Mouse (Mus musculus): ENCODE measurements around the gene Adora1. TPM values are rescaled to one million over a fixed set of nuclear protein-coding genes. Genes with fewer than 3 reads are reported as not detected.

Adora1 gene
- polyA plus RNA-seq, 1 experiment: 4.5 TPM

DNA sequence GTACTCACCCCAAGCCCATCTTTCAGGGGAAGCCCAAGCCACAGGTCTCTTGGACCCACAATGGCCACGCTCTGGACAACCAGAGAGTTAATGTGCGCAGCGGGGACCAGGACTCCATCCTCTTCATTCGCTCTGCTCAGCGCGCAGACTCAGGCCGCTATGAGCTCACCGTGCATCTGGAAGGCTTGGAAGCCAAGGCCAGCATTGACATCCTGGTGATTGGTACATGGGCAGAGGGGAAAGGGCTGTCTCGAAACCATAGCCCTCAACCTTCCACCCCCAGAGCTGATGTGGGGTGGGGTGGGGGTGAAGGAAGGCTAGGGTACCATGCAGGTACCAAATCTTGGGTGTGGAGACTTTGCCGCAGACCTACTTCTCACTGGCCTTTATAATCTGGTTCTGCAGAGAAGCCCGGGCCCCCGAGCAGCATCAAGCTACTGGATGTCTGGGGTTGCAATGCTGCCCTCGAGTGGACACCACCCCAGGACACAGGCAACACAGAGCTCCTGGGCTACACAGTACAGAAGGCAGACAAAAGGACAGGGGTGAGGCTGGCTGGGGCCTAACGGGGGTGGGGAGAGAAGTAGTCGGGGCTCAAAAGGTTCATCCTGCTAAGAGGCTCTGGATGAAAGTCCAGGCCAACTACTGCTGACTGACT lies 37.8 kb downstream of the Adora1 start:
- no peaks in the 10 kb centered on the region for H3K79me2 ChIP-seq (ENCODE audit: control insufficient read depth, insufficient read depth)
- H3K4me2 ChIP-seq (ENCODE audit: low read depth): peak overlapping the region; percentile 70
- peaks cover 9% of the 10 kb centered on the region for H3K36me3 ChIP-seq (ENCODE audit: control insufficient read depth, insufficient read depth)
- H3ac ChIP-seq (ENCODE audit: control insufficient read depth, insufficient read length): no peak overlapping the region
- peak overlapping the region; percentile 63 for H3K4me3 ChIP-seq
- no peaks in the 10 kb centered on the region for H3K27me3 ChIP-seq (ENCODE audit: control insufficient read depth, insufficient read depth, insufficient read length)
- TF ChIP-seq MAX (IDR thresholded peaks at IDR 0.05; ENCODE audit: low read depth): no peak
- peak; percentile 54 for TF ChIP-seq POLR2A (IDR thresholded peaks at IDR 0.05; ENCODE audit: insufficient read length, low read depth)
- TF ChIP-seq POLR2AphosphoS2 (IDR thresholded peaks at IDR 0.05; ENCODE audit: insufficient read length, low read depth): peak; percentile 86
- TF ChIP-seq TCF12 (IDR thresholded peaks at IDR 0.05; ENCODE audit: insufficient read depth, poor library complexity, severe bottlenecking): no peak
- no peak for TF ChIP-seq TCF3 (IDR thresholded peaks at IDR 0.05; ENCODE audit: insufficient read length, low read depth)
- TF ChIP-seq MYOG (IDR thresholded peaks at IDR 0.05; ENCODE audit: control insufficient read depth in 1 of 3, insufficient read depth in 1 of 3, insufficient read length in 2 of 3, low read depth in 2 of 3): no peak
- no peak for TF ChIP-seq E2F4 (IDR thresholded peaks at IDR 0.05; ENCODE audit: insufficient read depth)
- TF ChIP-seq MYOD1 (IDR thresholded peaks at IDR 0.05; ENCODE audit: control insufficient read depth in 1 of 3, insufficient read length in 2 of 3, low read depth in 2 of 3): no peak

DNA sequence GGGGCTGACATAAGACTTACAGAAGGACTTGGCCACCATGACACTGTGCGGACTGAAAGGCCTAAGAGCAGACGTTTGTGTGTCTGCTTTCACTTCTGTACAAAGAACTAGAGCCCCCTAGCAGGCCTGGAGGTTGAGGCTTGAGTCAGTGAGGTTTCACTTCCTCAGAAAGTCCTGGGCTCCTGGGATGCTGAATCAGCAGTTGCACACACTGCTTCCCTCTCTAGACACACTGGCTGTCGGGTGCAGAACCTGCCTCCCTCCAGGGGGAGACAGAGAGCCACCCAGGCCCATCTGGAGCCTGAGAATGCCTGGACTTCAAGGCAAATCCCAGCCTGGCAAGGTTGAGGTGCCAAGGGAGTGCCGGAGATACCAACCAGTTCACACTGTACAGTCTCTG lies 38.8 kb downstream of the Adora1 start:
- Histone ChIP-seq H3K79me2 (ENCODE audit: control insufficient read depth, insufficient read depth) (no peaks in the 10 kb centered on the region), H3K36me3 (ENCODE audit: control insufficient read depth, insufficient read depth) (peaks cover 9% of the 10 kb centered on the region), H3K4me2 (ENCODE audit: low read depth) (peak overlapping the region; percentile 70), H3K27me3 (ENCODE audit: control insufficient read depth, insufficient read depth, insufficient read length) (no peaks in the 10 kb centered on the region), H3ac (ENCODE audit: control insufficient read depth, insufficient read length) (no peak overlapping the region), H3K4me3 (peak overlapping the region; percentile 63)
- TF ChIP-seq POLR2A (IDR thresholded peaks at IDR 0.05; ENCODE audit: insufficient read length, low read depth): peak; percentile 45
- TF ChIP-seq MYOD1 (IDR thresholded peaks at IDR 0.05; ENCODE audit: control insufficient read depth in 1 of 3, insufficient read length in 2 of 3, low read depth in 2 of 3): peak in 1 of 3 experiments; percentile 12
- TF ChIP-seq USF1 (IDR thresholded peaks at IDR 0.05; ENCODE audit: low read depth): no peak
- no peak for TF ChIP-seq TCF3 (IDR thresholded peaks at IDR 0.05; ENCODE audit: insufficient read length, low read depth)
- no peak for TF ChIP-seq TCF12 (IDR thresholded peaks at IDR 0.05; ENCODE audit: insufficient read depth, poor library complexity, severe bottlenecking)
- no peak for TF ChIP-seq MYOG (IDR thresholded peaks at IDR 0.05; ENCODE audit: control insufficient read depth in 1 of 3, insufficient read depth in 1 of 3, insufficient read length in 2 of 3, low read depth in 2 of 3)
- TF ChIP-seq POLR2AphosphoS2 (IDR thresholded peaks at IDR 0.05; ENCODE audit: insufficient read length, low read depth): no peak
- no peak for TF ChIP-seq MAX (IDR thresholded peaks at IDR 0.05; ENCODE audit: low read depth)
- no peak for TF ChIP-seq E2F4 (IDR thresholded peaks at IDR 0.05; ENCODE audit: insufficient read depth)

DNA sequence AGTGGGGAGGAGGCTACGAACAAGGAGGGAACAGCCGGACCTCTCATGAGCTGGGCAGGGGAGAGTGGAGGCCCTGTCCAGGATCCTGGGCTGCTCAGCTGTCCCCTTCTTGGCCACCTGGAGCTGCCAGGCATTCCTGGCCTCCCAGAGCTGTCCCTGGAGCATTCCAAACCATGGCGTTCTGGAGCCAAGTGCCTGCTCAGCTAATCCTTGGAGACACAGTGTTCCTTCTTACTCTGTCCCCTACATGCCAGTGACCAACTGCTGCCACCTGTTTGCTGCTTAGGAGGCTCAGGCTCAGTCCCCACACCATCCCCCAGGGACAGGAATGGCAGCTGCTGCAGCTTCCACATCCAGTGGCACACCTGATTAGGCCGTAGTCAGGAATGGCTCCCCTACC lies 39.3 kb downstream of the Adora1 start:
- TF ChIP-seq CEBPB (IDR thresholded peaks at IDR 0.05; ENCODE audit: insufficient read depth, poor library complexity, severe bottlenecking) (no peak), MAX (IDR thresholded peaks at IDR 0.05; ENCODE audit: low read depth) (no peak), E2F4 (IDR thresholded peaks at IDR 0.05; ENCODE audit: insufficient read depth) (no peak), SRF (IDR thresholded peaks at IDR 0.05; ENCODE audit: control insufficient read depth, insufficient read length, low read depth) (no peak), POLR2A (IDR thresholded peaks at IDR 0.05; ENCODE audit: insufficient read length, low read depth) (peak; percentile 72), MYOD1 (IDR thresholded peaks at IDR 0.05; ENCODE audit: control insufficient read depth in 1 of 3, insufficient read length in 2 of 3, low read depth in 2 of 3) (peak; percentile 89 to 95 (median 94)), POLR2AphosphoS2 (IDR thresholded peaks at IDR 0.05; ENCODE audit: insufficient read length, low read depth) (peak; percentile 92), TCF12 (IDR thresholded peaks at IDR 0.05; ENCODE audit: insufficient read depth, poor library complexity, severe bottlenecking) (peak; percentile 93), MYOG (IDR thresholded peaks at IDR 0.05; ENCODE audit: control insufficient read depth in 1 of 3, insufficient read depth in 1 of 3, insufficient read length in 2 of 3, low read depth in 2 of 3) (peak; percentile 96 to 99 (median 98)), TCF3 (IDR thresholded peaks at IDR 0.05; ENCODE audit: insufficient read length, low read depth) (peak; percentile 95)
- H3ac ChIP-seq (ENCODE audit: control insufficient read depth, insufficient read length): no peak overlapping the region
- peaks cover 9% of the 10 kb centered on the region for H3K36me3 ChIP-seq (ENCODE audit: control insufficient read depth, insufficient read depth)
- H3K79me2 ChIP-seq (ENCODE audit: control insufficient read depth, insufficient read depth): no peaks in the 10 kb centered on the region
- H3K27me3 ChIP-seq (ENCODE audit: control insufficient read depth, insufficient read depth, insufficient read length): no peaks in the 10 kb centered on the region
- peak overlapping the region; percentile 63 for H3K4me3 ChIP-seq
- peak overlapping the region; percentile 70 for H3K4me2 ChIP-seq (ENCODE audit: low read depth)

DNA sequence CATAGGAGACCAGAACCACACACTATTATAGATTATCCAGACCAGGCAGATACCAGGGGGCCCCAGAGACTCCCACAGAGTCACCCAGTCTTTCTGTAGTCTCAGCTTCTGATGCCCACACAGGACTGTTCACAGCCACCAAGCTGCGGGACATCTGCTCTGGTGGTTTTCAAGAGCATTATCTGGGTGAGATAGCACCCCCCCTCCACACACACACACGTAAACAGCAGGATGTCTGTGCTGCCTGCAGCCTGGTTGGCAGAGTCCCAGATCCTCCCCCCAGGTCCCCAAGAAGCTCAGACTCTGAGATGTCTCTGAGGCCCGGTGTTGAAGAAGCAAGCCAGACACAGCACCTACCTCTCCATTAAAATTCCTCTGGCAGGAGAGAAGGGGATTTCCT lies 39.7 kb downstream of the Adora1 start:
- Histone ChIP-seq H3ac (ENCODE audit: control insufficient read depth, insufficient read length) (no peak overlapping the region), H3K27me3 (ENCODE audit: control insufficient read depth, insufficient read depth, insufficient read length) (no peaks in the 10 kb centered on the region), H3K36me3 (ENCODE audit: control insufficient read depth, insufficient read depth) (peaks cover 8% of the 10 kb centered on the region), H3K4me3 (peak overlapping the region; percentile 63), H3K79me2 (ENCODE audit: control insufficient read depth, insufficient read depth) (no peaks in the 10 kb centered on the region), H3K4me2 (ENCODE audit: low read depth) (peak overlapping the region; percentile 70)
- TF ChIP-seq MYOG (IDR thresholded peaks at IDR 0.05; ENCODE audit: control insufficient read depth in 1 of 3, insufficient read depth in 1 of 3, insufficient read length in 2 of 3, low read depth in 2 of 3): peak in 2 of 3 experiments; percentile 53 to 59
- TF ChIP-seq POLR2A (IDR thresholded peaks at IDR 0.05; ENCODE audit: insufficient read length, low read depth): peak; percentile 44
- TF ChIP-seq POLR2AphosphoS2 (IDR thresholded peaks at IDR 0.05; ENCODE audit: insufficient read length, low read depth): no peak
- no peak for TF ChIP-seq USF1 (IDR thresholded peaks at IDR 0.05; ENCODE audit: low read depth)
- no peak for TF ChIP-seq E2F4 (IDR thresholded peaks at IDR 0.05; ENCODE audit: insufficient read depth)
- peak; percentile 61 for TF ChIP-seq TCF12 (IDR thresholded peaks at IDR 0.05; ENCODE audit: insufficient read depth, poor library complexity, severe bottlenecking)
- TF ChIP-seq MAX (IDR thresholded peaks at IDR 0.05; ENCODE audit: low read depth): no peak
- TF ChIP-seq MYOD1 (IDR thresholded peaks at IDR 0.05; ENCODE audit: control insufficient read depth in 1 of 3, insufficient read length in 2 of 3, low read depth in 2 of 3): peak in 1 of 3 experiments; percentile 59
- TF ChIP-seq TCF3 (IDR thresholded peaks at IDR 0.05; ENCODE audit: insufficient read length, low read depth): peak; percentile 52

DNA sequence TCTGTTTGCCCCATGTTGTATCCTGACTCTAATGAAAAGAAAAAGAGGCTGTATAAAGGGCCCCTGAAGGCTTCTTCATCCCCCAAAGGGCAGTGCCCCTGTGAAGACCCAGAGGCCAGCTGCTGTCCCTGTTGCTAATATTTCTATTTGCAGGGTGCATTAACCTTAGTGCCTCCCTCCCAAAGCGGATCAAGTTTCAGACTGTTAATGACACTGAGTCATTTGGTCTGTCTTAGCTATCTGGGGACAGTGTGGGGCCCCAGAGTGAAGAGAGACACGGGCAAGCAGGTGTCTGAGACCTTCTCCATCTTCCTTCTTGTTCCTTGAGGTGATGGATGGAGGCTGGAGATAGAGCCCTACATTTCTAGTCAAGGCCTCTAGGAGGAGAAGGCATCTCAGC lies 40.1 kb downstream of the Adora1 start:
- H3K4me2 ChIP-seq (ENCODE audit: low read depth): peak overlapping the region; percentile 70
- H3K36me3 ChIP-seq (ENCODE audit: control insufficient read depth, insufficient read depth): peaks cover 4% of the 10 kb centered on the region
- no peaks in the 10 kb centered on the region for H3K27me3 ChIP-seq (ENCODE audit: control insufficient read depth, insufficient read depth, insufficient read length)
- peak overlapping the region; percentile 3 for H3ac ChIP-seq (ENCODE audit: control insufficient read depth, insufficient read length)
- peak; percentile 3 for TF ChIP-seq SRF (IDR thresholded peaks at IDR 0.05; ENCODE audit: control insufficient read depth, insufficient read length, low read depth)
- peak; percentile 70 for TF ChIP-seq TCF12 (IDR thresholded peaks at IDR 0.05; ENCODE audit: insufficient read depth, poor library complexity, severe bottlenecking)
- TF ChIP-seq POLR2A (IDR thresholded peaks at IDR 0.05; ENCODE audit: insufficient read length, low read depth): no peak
- peak; percentile 25 for TF ChIP-seq POLR2AphosphoS2 (IDR thresholded peaks at IDR 0.05; ENCODE audit: insufficient read length, low read depth)
- no peak for TF ChIP-seq USF1 (IDR thresholded peaks at IDR 0.05; ENCODE audit: low read depth)
- TF ChIP-seq TCF3 (IDR thresholded peaks at IDR 0.05; ENCODE audit: insufficient read length, low read depth): no peak
- TF ChIP-seq E2F4 (IDR thresholded peaks at IDR 0.05; ENCODE audit: insufficient read depth): no peak
- no peak for TF ChIP-seq CEBPB (IDR thresholded peaks at IDR 0.05; ENCODE audit: insufficient read depth, poor library complexity, severe bottlenecking)
- no peak for TF ChIP-seq MAX (IDR thresholded peaks at IDR 0.05; ENCODE audit: low read depth)
- TF ChIP-seq REST (IDR thresholded peaks at IDR 0.05; ENCODE audit: insufficient read depth, insufficient read length): no peak
- TF ChIP-seq MYOG (IDR thresholded peaks at IDR 0.05; ENCODE audit: control insufficient read depth in 1 of 3, insufficient read depth in 1 of 3, insufficient read length in 2 of 3, low read depth in 2 of 3): peak in 2 of 3 experiments; percentile 51 to 85
- peak; percentile 68 to 89 (median 78) for TF ChIP-seq MYOD1 (IDR thresholded peaks at IDR 0.05; ENCODE audit: control insufficient read depth in 1 of 3, insufficient read length in 2 of 3, low read depth in 2 of 3)
- no peaks in the 10 kb centered on the region for H3K79me2 ChIP-seq (ENCODE audit: control insufficient read depth, insufficient read depth)
- peak overlapping the region; percentile 63 for H3K4me3 ChIP-seq
